Mouse (Mus musculus) hindbrain, embryonic 15.5 days (tissue): Measurements from ENCODE around the gene Prl3c1. TPM values are rescaled to one million over a fixed set of nuclear protein-coding genes. Genes with fewer than 3 reads are reported as not detected.
"Not testable (repeated sequence)": the region's sequence is repeated elsewhere in the genome, so short reads cannot be mapped to it uniquely, and the experiment has no call there.

Experiments
- ATAC-seq: fragments of 200-750 bp; cut with Nextera tagmentation; 2 replicates; pipeline ENCODE4 v1.8.0; 2017; ENCODE audit warnings: low read depth, moderate number of reproducible peaks, moderate TSS enrichment; ENCODE audit not compliant: low FRiP score
- H3K27ac ChIP-seq: fragments of 300-500 bp; sonication (generic); replicated peaks from 2 replicates; pipeline ENCODE4 v1.5.1; 2015; ENCODE audit warnings: mild to moderate bottlenecking, inconsistent platforms
- H3K27me3 ChIP-seq: fragments of 300-500 bp; sonication (generic); 2 replicates; pipeline ENCODE4 v1.6.1; 2015; ENCODE audit warnings: control low read depth, inconsistent platforms
- H3K36me3 ChIP-seq: fragments of 300-500 bp; sonication (generic); 2 replicates; pipeline ENCODE4 v1.6.1; 2015; ENCODE audit warnings: control low read depth, inconsistent platforms
- H3K4me1 ChIP-seq: fragments of 300-500 bp; sonication (generic); replicated peaks from 2 replicates; pipeline ENCODE4 v1.6.1; 2015; ENCODE audit warnings: control low read depth, inconsistent platforms
- H3K4me2 ChIP-seq: fragments of 300-500 bp; sonication (generic); 2 replicates; pipeline ENCODE4 v1.6.1; 2015; ENCODE audit warnings: moderate library complexity, mild to moderate bottlenecking, inconsistent platforms
- H3K4me3 ChIP-seq: fragments of 300-500 bp; sonication (generic); 2 replicates; pipeline ENCODE4 v1.5.1; 2015; ENCODE audit warnings: mild to moderate bottlenecking, inconsistent platforms
- H3K9ac ChIP-seq: fragments of 300-500 bp; sonication (generic); 2 replicates; pipeline ENCODE4 v1.6.1; 2015; ENCODE audit warnings: inconsistent platforms
- H3K9me3 ChIP-seq: fragments of 300-500 bp; sonication (generic); 2 replicates; pipeline ENCODE4 v1.6.1; 2016; ENCODE audit warnings: control low read depth, inconsistent platforms
- WGBS: fragments of 180-500 bp; shearing (Covaris S2); methylation state at CpG from one replicate; pipeline ENCODE4 v1.1.7; 2015; 5-methylcytosine and 5-hydroxymethylcytosine counted together
- polyA plus RNA-seq: library from polyadenylated mRNA; unstranded; fragments of >200 nt; fragmentation: Nextera tagmentation; extraction: Ambion mirVana; gene quantifications from 2 replicates; pipeline ENCODE4 v1.2.1, GENCODE M21; 2015

The Prl3c1 gene
- not detected in 2 replicates for polyA plus RNA-seq

GRCm38 (mm10) chr13:27196359-27196758 is at the start of gene Prl3c1:
Prl3c1 (plus strand) TSS chr13:27196659.
- Histone ChIP-seq H3K9me3 (no peaks in the 10 kb centered on the region), H3K4me1 (no peaks in the 10 kb centered on the region), H3K4me2 (no peak within 1 kb of the TSS), H3K36me3 (no peaks in the 10 kb centered on the region), H3K9ac (no peak within 1 kb of the TSS), H3K27me3 (no peaks in the 10 kb centered on the region), H3K27ac (no peak within 1 kb of the TSS), H3K4me3 (no peak within 1 kb of the TSS)
- no peak for ATAC-seq
- 87% methylated on average over 1 of the region's 1 CpGs for WGBS

- no peak for ATAC-seq
- Histone ChIP-seq H3K27ac (no peak overlapping the region), H3K9ac (no peak overlapping the region), H3K4me1 (no peaks in the 10 kb centered on the region), H3K4me3 (no peak overlapping the region), H3K9me3 (no peaks in the 10 kb centered on the region), H3K4me2 (no peak overlapping the region), H3K27me3 (no peaks in the 10 kb centered on the region), H3K36me3 (no peaks in the 10 kb centered on the region)
- WGBS = 73% methylated on average over 1 of the region's 1 CpGs
Measured at GRCm38 (mm10) chr13:27148264-27148663, 48.2 kb upstream of the Prl3c1 start.

- H3K27ac ChIP-seq, ATAC-seq, H3K9ac ChIP-seq, H3K9me3 ChIP-seq, H3K27me3 ChIP-seq, H3K4me2 ChIP-seq, H3K4me3 ChIP-seq, H3K4me1 ChIP-seq, H3K36me3 ChIP-seq: not testable (repeated sequence)
- 74% methylated on average over 3 of the region's 3 CpGs for whole genome bisulfite sequencing
Measured at GRCm38 (mm10) chr13:27156490-27156889, 40.0 kb upstream of the Prl3c1 start, which contains the start of gene Prl3d3. Prl3d3 (plus strand) TSS chr13:27156790.

- ATAC-seq = no peak
- H3K4me2 ChIP-seq = no peak within 1 kb of the TSS
- no peak within 1 kb of the TSS for H3K4me3 ChIP-seq
- no peak within 1 kb of the TSS for H3K27ac ChIP-seq
- H3K27me3 ChIP-seq = no peaks in the 10 kb centered on the region
- H3K9me3 ChIP-seq = no peaks in the 10 kb centered on the region
- H3K4me1 ChIP-seq = no peaks in the 10 kb centered on the region
- WGBS = 98% methylated on average over 1 of the region's 1 CpGs
- no peaks in the 10 kb centered on the region for H3K36me3 ChIP-seq
- H3K9ac ChIP-seq = no peak within 1 kb of the TSS
Measured at GRCm38 (mm10) chr13:27241547-27241946, 45.1 kb downstream of the Prl3c1 start, which contains the start of gene Prl3b1. Prl3b1 (plus strand) TSS chr13:27241847.

Other genes with a start within 250 kb of the Prl3c1 start
- 0.18 TPM in 1 of 2 replicates, not detected in the other for gene Prl, start 139.1 kb upstream of the Prl3c1 start, polyA plus RNA-seq
- not detected in 2 replicates for gene Prl3d1, start 102.5 kb upstream of the Prl3c1 start, polyA plus RNA-seq
- not detected in 2 replicates for gene Prl3d2, start 75.0 kb upstream of the Prl3c1 start, polyA plus RNA-seq
- not detected in 2 replicates for gene Prl3d3, start 39.9 kb upstream of the Prl3c1 start, polyA plus RNA-seq
- not detected in 2 replicates for gene Prl3b1, start 45.2 kb downstream of the Prl3c1 start, polyA plus RNA-seq
- not detected in 2 replicates for gene Prl3a1, start 62.8 kb downstream of the Prl3c1 start, polyA plus RNA-seq
- not detected in 2 replicates for gene Prl6a1, start 116.0 kb downstream of the Prl3c1 start, polyA plus RNA-seq
- gene Prl8a2, start 149.0 kb downstream of the Prl3c1 start, polyA plus RNA-seq = not detected in 2 replicates
- gene Prl2b1, start 194.2 kb downstream of the Prl3c1 start, polyA plus RNA-seq = not detected in 2 replicates
- not detected in 2 replicates for gene Prl8a6, start 242.0 kb downstream of the Prl3c1 start, polyA plus RNA-seq